ENCODE assay signal across 10 mouse cellular contexts in the genomic region with DNA sequence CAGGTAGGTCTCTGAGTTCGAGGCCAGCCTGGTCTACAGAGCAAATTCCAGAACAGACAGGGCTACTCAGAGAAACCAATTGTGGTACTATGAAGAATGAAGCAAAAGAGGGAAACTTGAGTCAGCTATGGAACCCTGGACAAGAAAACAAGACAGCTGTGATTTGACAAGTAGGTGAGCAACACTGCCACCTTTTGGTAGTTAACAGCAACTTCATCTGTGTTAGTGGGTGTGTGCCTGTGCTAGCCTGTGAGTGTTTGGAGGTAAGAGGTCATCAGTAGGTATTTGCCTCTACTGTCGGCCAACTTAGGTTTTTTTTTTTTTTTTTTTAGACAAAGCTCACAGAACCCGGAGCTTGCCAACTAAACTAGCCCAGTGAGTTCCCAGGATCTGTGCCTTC. TPM values are rescaled to one million over a fixed set of nuclear protein-coding genes. Genes with fewer than 3 reads are reported as not detected.
DNase-seq lines count a peak whose midpoint lies in the region; ATAC-seq and TF ChIP-seq lines count a peak whose summit lies in the region.
"Had no signal": no experiment of that assay in that cellular context is flagged by ENCODE, and none has a peak within 500 bp of the region (broad histone marks: within the 10 kb centered on the region; RNA-seq: fewer than 3 reads in every experiment).

No protein-coding gene starts in this region.

- no peaks in the 10 kb centered on the region for H3K9me3 ChIP-seq in heart, embryonic 11.5 days (replicated peaks; ENCODE audit: control insufficient read depth, low read length)
- no peaks in the 10 kb centered on the region for H3K9me3 ChIP-seq in stomach, postnatal 0 days (ENCODE audit: control insufficient read depth, low read length)
- H3K9me3 ChIP-seq: lung, embryonic 15.5 days had no signal

- 41% methylated on average over 3 of the region's 3 CpGs for WGBS in heart, adult 2 months
- 32% methylated on average over 3 of the region's 3 CpGs for WGBS in heart, embryonic 11.5 days (ENCODE audit: insufficient replicate concordance)
- 29% methylated on average over 3 of the region's 3 CpGs for WGBS in stomach, postnatal 0 days

- TF ChIP-seq POLR2A in heart, adult 2 months (IDR thresholded peaks at IDR 0.05; ENCODE audit: insufficient read depth, low read depth, low read length), result no peak

- H3K4me3 ChIP-seq in heart, adult 2 months, result no peak overlapping the region
- no peak overlapping the region for H3K4me3 ChIP-seq in heart, embryonic 11.5 days (ENCODE audit: low read depth, low read length)
- H3K4me3 ChIP-seq in stomach, postnatal 0 days (ENCODE audit: low read depth, low read length), result no peak overlapping the region
- H3K4me3 ChIP-seq: lung, embryonic 15.5 days had no signal

- H3K4me2 ChIP-seq in heart, embryonic 11.5 days, result no peak overlapping the region
- H3K4me2 ChIP-seq in stomach, postnatal 0 days (replicated peaks; ENCODE audit: low read depth), result no peak overlapping the region
- H3K4me2 ChIP-seq: lung, embryonic 15.5 days had no signal

- no peaks in the 10 kb centered on the region for H3K79me2 ChIP-seq in heart, adult 2 months (replicated peaks; ENCODE audit: control insufficient read depth, insufficient read depth, low read length)

- H3K27ac ChIP-seq in heart, adult 2 months, result no peak overlapping the region
- no peak overlapping the region for H3K27ac ChIP-seq in heart, embryonic 11.5 days (ENCODE audit: low read depth, low read length)
- H3K27ac ChIP-seq in stomach, postnatal 0 days (replicated peaks), result no peak overlapping the region
- H3K27ac ChIP-seq: lung, embryonic 15.5 days had no signal

- no peak for TF ChIP-seq EP300 in heart, adult 2 months (IDR thresholded peaks at IDR 0.05; ENCODE audit: insufficient read depth, low read depth, low read length)
- TF ChIP-seq EP300 in stomach, postnatal 0 days (optimal IDR thresholded peaks at IDR 0.05), result no peak

- H3K27me3 ChIP-seq in heart, adult 2 months (ENCODE audit: control insufficient read depth, insufficient read depth, low read length), result no peaks in the 10 kb centered on the region
- H3K27me3 ChIP-seq in heart, embryonic 11.5 days (ENCODE audit: control insufficient read depth, insufficient read depth, low read length), result no peaks in the 10 kb centered on the region
- no peaks in the 10 kb centered on the region for H3K27me3 ChIP-seq in stomach, postnatal 0 days (ENCODE audit: control insufficient read depth, insufficient read depth, low read length)

- intact Hi-C loops in heart, adult 2 months (cut with DNase I), result loop anchor here (10.0 kb wide), 1 partner anchor 186 kb away; a partner anchor contains a TSS

- no peaks in the 10 kb centered on the region for H3K36me3 ChIP-seq in heart, adult 2 months (ENCODE audit: control insufficient read depth, insufficient read depth, low read length)
- no peaks in the 10 kb centered on the region for H3K36me3 ChIP-seq in heart, embryonic 11.5 days (ENCODE audit: control insufficient read depth, insufficient read depth, low read length)
- H3K36me3 ChIP-seq in stomach, postnatal 0 days (ENCODE audit: control insufficient read depth, insufficient read depth, low read length), result no peaks in the 10 kb centered on the region
- H3K36me3 ChIP-seq: lung, embryonic 15.5 days had no signal

- DNase-seq in heart, adult 2 months, result no peak
- peak; percentile 29 for DNase-seq in thymus, postnatal 14 days
- no peak for DNase-seq in thymus, postnatal 4 days
- DNase-seq in embryo, embryonic 11.5 days (ENCODE audit: low read depth, low spot score), result peak; percentile 19
- DNase-seq in stomach, postnatal 0 days (ENCODE audit: low spot score), result no peak
- DNase-seq in layer of hippocampus, adult 18-20 months (ENCODE audit: low spot score in 2 of 2), result no peak

- H3K9ac ChIP-seq in heart, adult 2 months (ENCODE audit: low read depth, low read length), result no peak overlapping the region
- H3K9ac ChIP-seq in heart, embryonic 11.5 days (ENCODE audit: low read depth, low read length), result no peak overlapping the region
- no peak overlapping the region for H3K9ac ChIP-seq in stomach, postnatal 0 days (ENCODE audit: low read length)
- H3K9ac ChIP-seq: lung, embryonic 15.5 days had no signal

- no peaks in the 10 kb centered on the region for H3K4me1 ChIP-seq in heart, adult 2 months (ENCODE audit: control insufficient read depth, insufficient read depth, low read length)
- H3K4me1 ChIP-seq in heart, embryonic 11.5 days (ENCODE audit: control insufficient read depth, insufficient read depth, low read length), result no peaks in the 10 kb centered on the region
- H3K4me1 ChIP-seq in stomach, postnatal 0 days (replicated peaks; ENCODE audit: control insufficient read depth, insufficient read depth), result peaks cover 3% of the 10 kb centered on the region; the same call in 1 of the 2 replicates

- no peak for ATAC-seq in heart, embryonic 11.5 days (replicated peaks; ENCODE audit: insufficient number of reproducible peaks, low FRiP score, low TSS enrichment)
- no peak for ATAC-seq in stomach, postnatal 0 days (ENCODE audit: low FRiP score, low TSS enrichment)
- no peak for ATAC-seq in cerebellum, adult (ENCODE audit: insufficient number of reproducible peaks, low FRiP score, low TSS enrichment)

- TF ChIP-seq CTCF in heart, adult 2 months (IDR thresholded peaks at IDR 0.05), result peak; percentile 61
- TF ChIP-seq CTCF in stomach, postnatal 0 days (IDR thresholded peaks at IDR 0.05; ENCODE audit: low read depth), result peak; percentile 69

RNA-seq across cellular contexts. Expression of a gene that starts 2.2 kb away (rescaled TPM):
- under 1 TPM in 1 of 2 experiments, not detected in 1; 0.52 TPM for total RNA-seq in heart, adult 2 months (2021)
- polyA plus RNA-seq in heart, adult 2 months (2012; rRNA removed), result not detected in 2 replicates
- not detected in 2 replicates for polyA plus RNA-seq in heart, embryonic 11.5 days (2014; fragmentation: Nextera tagmentation; extraction: Ambion mirVana)
- 0.21 TPM in 1 of 2 replicates, not detected in the other for polyA plus RNA-seq in stomach, postnatal 0 days (2015; fragmentation: Nextera tagmentation; extraction: Ambion mirVana)
- total RNA-seq in layer of hippocampus, adult 18-20 months (2021), result not detected
- polyA plus RNA-seq: intestine, embryonic 14.5 days; lung, embryonic 15.5 days had no signal

RNA-seq across cellular contexts. Expression of a gene that starts 4.4 kb away (rescaled TPM):
- 1 to 10 TPM; 3.3 to 3.9 TPM for total RNA-seq in heart, adult 2 months (2021)
- 3.7 and 4.9 TPM in 2 replicates for polyA plus RNA-seq in heart, adult 2 months (2012; rRNA removed)
- 35.0 and 37.6 TPM in 2 replicates for polyA plus RNA-seq in heart, embryonic 11.5 days (2014; fragmentation: Nextera tagmentation; extraction: Ambion mirVana)
- 10.8 and 11.7 TPM in 2 replicates for polyA plus RNA-seq in stomach, postnatal 0 days (2015; fragmentation: Nextera tagmentation; extraction: Ambion mirVana)
- total RNA-seq in layer of hippocampus, adult 18-20 months (2021), result 1 to 10 TPM; 4.6 to 5.4 TPM

RNA-seq across cellular contexts. Expression of a gene that starts 19.1 kb away (rescaled TPM):
- 10 to 100 TPM; 47.7 to 51.3 TPM for total RNA-seq in heart, adult 2 months (2021)
- polyA plus RNA-seq in heart, adult 2 months (2012; rRNA removed), result 25.8 and 29.1 TPM in 2 replicates
- 76.7 and 82.8 TPM in 2 replicates for polyA plus RNA-seq in heart, embryonic 11.5 days (2014; fragmentation: Nextera tagmentation; extraction: Ambion mirVana)
- polyA plus RNA-seq in stomach, postnatal 0 days (2015; fragmentation: Nextera tagmentation; extraction: Ambion mirVana), result 88.1 and 93.2 TPM in 2 replicates
- total RNA-seq in layer of hippocampus, adult 18-20 months (2021), result 10 to 100 TPM; 79.0 to 82.6 TPM

RNA-seq across cellular contexts. Expression of a gene that starts 29.5 kb away (rescaled TPM):
- total RNA-seq in heart, adult 2 months (2021), result not detected
- polyA plus RNA-seq in heart, adult 2 months (2012; rRNA removed), result 0.35 TPM in 1 of 2 replicates, not detected in the other
- polyA plus RNA-seq in heart, embryonic 11.5 days (2014; fragmentation: Nextera tagmentation; extraction: Ambion mirVana), result 0.70 and 1.6 TPM in 2 replicates
- 54.4 and 61.2 TPM in 2 replicates for polyA plus RNA-seq in stomach, postnatal 0 days (2015; fragmentation: Nextera tagmentation; extraction: Ambion mirVana)
- total RNA-seq in layer of hippocampus, adult 18-20 months (2021), result not detected

RNA-seq across cellular contexts. Expression of a gene that starts 33.6 kb away (rescaled TPM):
- total RNA-seq in heart, adult 2 months (2021), result not detected
- polyA plus RNA-seq in heart, adult 2 months (2012; rRNA removed), result not detected in 2 replicates
- polyA plus RNA-seq in heart, embryonic 11.5 days (2014; fragmentation: Nextera tagmentation; extraction: Ambion mirVana), result 2.6 and 3.6 TPM in 2 replicates
- polyA plus RNA-seq in stomach, postnatal 0 days (2015; fragmentation: Nextera tagmentation; extraction: Ambion mirVana), result not detected in 2 replicates
- not detected for total RNA-seq in layer of hippocampus, adult 18-20 months (2021)
- polyA plus RNA-seq: intestine, embryonic 14.5 days; lung, embryonic 15.5 days had no signal

Comparison
In these comparisons a context has a peak if more than half of its experiments do, and no peak if none do; other contexts are left out.
1. DNase-seq: peak in thymus, postnatal 14 days (single experiment) and embryo, embryonic 11.5 days (single experiment); none in heart, adult 2 months (0 of 2), thymus, postnatal 4 days (single experiment), stomach, postnatal 0 days (single experiment) and layer of hippocampus, adult 18-20 months (0 of 2).